Comparison of ENCODE assay signal across 26 mouse cellular contexts in genomic region chr10:88960791-88961190, GRCm38 (mm10).
"Had no signal": no experiment of that assay in that cellular context is flagged by ENCODE, and none has a peak within 500 bp of the region (broad histone marks: within the 10 kb centered on the region; RNA-seq: fewer than 3 reads in every experiment).

No protein-coding gene starts in this region.

- H3K4me3 ChIP-seq: heart, adult 2 months; heart, embryonic 13.5 days; heart, embryonic 15.5 days; hindbrain, embryonic 13.5 days; hindbrain, embryonic 15.5 days; kidney, embryonic 15.5 days; limb, embryonic 10.5 days; limb, embryonic 12.5 days had no signal

- DNase-seq: gastrocnemius, postnatal 14 days; gastrocnemius, postnatal 36 days; heart, adult 11 months; heart, adult 2 months; heart, postnatal 14 days; heart, postnatal 36 days; kidney, adult 11 months; kidney, adult 2 months; kidney, adult 9 months; kidney, postnatal 14 days; kidney, postnatal 36 days; layer of hippocampus, adult 9-11 months; layer of hippocampus, postnatal 36 days; liver had no signal

- H3K9me3 ChIP-seq: heart, embryonic 13.5 days; heart, embryonic 15.5 days; hindbrain, embryonic 13.5 days; hindbrain, embryonic 15.5 days; kidney, embryonic 15.5 days; limb, embryonic 10.5 days; limb, embryonic 12.5 days had no signal

- ATAC-seq: hindbrain, postnatal 0 days; intestine, embryonic 16.5 days had no signal

- H3K27ac ChIP-seq: heart, adult 2 months; heart, embryonic 13.5 days; heart, embryonic 15.5 days; hindbrain, embryonic 13.5 days; hindbrain, embryonic 15.5 days; hindbrain, postnatal 0 days; kidney, embryonic 15.5 days; kidney, postnatal 0 days; limb, embryonic 10.5 days; limb, embryonic 12.5 days had no signal

- H3K4me1 ChIP-seq: heart, embryonic 13.5 days; heart, embryonic 15.5 days; hindbrain, embryonic 13.5 days; hindbrain, embryonic 15.5 days; kidney, embryonic 15.5 days; limb, embryonic 10.5 days; limb, embryonic 12.5 days had no signal

- H3K9ac ChIP-seq: heart, embryonic 13.5 days; heart, embryonic 15.5 days; hindbrain, embryonic 13.5 days; hindbrain, embryonic 15.5 days; kidney, embryonic 15.5 days; limb, embryonic 12.5 days had no signal

- H3K36me3 ChIP-seq: heart, embryonic 13.5 days; heart, embryonic 15.5 days; hindbrain, embryonic 13.5 days; hindbrain, embryonic 15.5 days; kidney, embryonic 15.5 days; limb, embryonic 10.5 days; limb, embryonic 12.5 days had no signal

- H3K4me2 ChIP-seq: heart, embryonic 11.5 days; heart, embryonic 13.5 days; heart, embryonic 15.5 days; hindbrain, embryonic 13.5 days; hindbrain, embryonic 15.5 days; kidney, embryonic 15.5 days; limb, embryonic 12.5 days; liver, embryonic 11.5 days had no signal

- H3K27me3 ChIP-seq: heart, embryonic 13.5 days; heart, embryonic 15.5 days; hindbrain, embryonic 13.5 days; hindbrain, embryonic 15.5 days; kidney, embryonic 15.5 days; limb, embryonic 12.5 days had no signal
